Mouse (Mus musculus) left cerebral cortex, postnatal 36 days (tissue): ENCODE results near the gene Lsm2. TPM values are rescaled to one million over a fixed set of nuclear protein-coding genes. Genes with fewer than 3 reads are reported as not detected.
"Not testable (repeated sequence)": the region's sequence is repeated elsewhere in the genome, so short reads cannot be mapped to it uniquely, and the experiment has no call there.

Source experiments
- DNase-seq, 2 experiments: peaks; one replicate each; pipeline ENCODE4 v3.0.0; 2021 to 2022; ENCODE audit warnings: low spot score in 2 of 2, mixed read lengths in 1 of 2
- intact Hi-C: fragments of 180-260 bp; cut with DNase I; formaldehyde crosslinking; loops from one replicate; pipeline ENCODE4 v1.15.1; 2025
- total RNA-seq, 2 experiments: library from RNA; stranded (reverse); gene quantifications; 2 replicates each; pipeline ENCODE4 v1.2.3; 2021

Gene Lsm2
- total RNA-seq, 2 experiments from 2014 or later = 19.4 to 19.8 TPM

DNA sequence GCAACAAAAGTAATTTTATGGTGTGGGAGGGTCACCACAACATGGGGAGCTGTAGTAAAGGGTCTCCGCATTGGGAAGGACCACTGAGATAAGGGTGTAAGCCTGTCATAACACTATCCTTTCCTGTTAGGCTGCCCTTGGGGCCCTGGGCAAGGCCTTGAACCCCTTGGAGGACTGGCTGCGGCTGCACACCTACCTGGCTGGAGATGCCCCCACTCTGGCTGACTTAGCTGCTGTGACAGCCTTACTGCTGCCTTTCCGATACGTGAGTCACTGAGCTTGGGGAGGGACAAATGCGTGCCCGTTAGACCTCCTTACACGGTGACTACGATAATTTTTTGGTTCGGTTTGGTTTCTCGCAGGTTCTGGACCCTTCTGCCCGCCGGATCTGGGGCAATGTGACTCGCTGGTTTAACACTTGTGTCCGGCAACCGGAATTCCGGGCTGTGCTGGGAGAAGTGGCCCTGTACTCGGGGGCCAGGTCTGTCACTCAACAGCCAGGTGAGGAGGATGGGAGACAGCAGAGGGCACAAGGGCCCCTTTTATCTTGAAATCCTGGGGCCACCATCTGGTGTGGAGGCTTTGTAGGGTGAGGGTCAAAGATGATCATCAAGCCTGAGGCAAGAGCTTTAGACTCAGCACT is 22.5 kb downstream of the Lsm2 start:
- DNase-seq = no peak
- intact Hi-C loops = loop anchor here (10.0 kb wide), 1 partner anchor 231 kb away; the partner anchor contains the start of genes Atp6v1g2 and Nfkbil1

DNA sequence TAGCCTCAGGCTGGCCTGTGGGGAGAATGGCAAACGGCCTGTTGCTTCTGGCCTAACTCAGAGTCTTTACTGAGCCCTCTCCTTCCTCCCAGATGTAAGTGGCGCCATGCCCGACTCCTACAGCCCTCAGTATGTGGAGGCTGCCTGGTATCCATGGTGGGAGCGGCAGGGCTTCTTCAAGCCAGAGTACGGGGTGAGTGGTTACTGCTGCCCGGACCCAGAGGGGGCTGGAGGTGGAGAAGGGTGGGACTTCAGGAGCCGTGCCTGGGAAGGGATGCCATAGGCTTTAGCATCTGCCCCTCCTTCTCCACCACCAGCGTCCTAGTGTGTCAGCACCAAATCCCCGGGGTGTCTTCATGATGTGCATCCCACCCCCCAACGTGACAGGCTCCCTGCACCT is 23.5 kb downstream of the Lsm2 start:
- no peak for DNase-seq
- intact Hi-C loops = loop anchor here (10.0 kb wide), 1 partner anchor 230 kb away; the partner anchor contains the start of genes Atp6v1g2 and Nfkbil1

DNA sequence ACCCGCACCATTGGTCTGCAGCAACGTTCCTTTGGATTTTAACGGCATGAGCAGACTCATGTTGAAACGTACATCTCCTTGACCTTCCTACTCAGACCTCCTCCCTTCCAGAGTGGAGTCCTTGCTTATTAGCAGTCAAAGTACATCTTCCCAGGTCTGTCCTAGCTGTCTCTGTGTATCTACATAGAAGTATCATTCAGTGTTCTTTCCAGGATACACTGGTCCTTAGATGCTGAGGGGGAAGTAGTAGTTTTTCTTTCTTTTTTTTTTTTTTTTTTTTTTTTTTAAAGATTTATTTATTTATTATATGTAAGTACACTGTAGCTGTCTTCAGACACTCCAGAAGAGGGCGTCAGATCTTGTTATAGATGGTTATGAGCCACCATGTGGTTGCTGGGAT is 24.2 kb downstream of the Lsm2 start:
- DNase-seq = not testable (repeated sequence)
- intact Hi-C loops = loop anchor here (10.0 kb wide), 1 partner anchor 229 kb away; the partner anchor contains the start of genes Atp6v1g2 and Nfkbil1

DNA sequence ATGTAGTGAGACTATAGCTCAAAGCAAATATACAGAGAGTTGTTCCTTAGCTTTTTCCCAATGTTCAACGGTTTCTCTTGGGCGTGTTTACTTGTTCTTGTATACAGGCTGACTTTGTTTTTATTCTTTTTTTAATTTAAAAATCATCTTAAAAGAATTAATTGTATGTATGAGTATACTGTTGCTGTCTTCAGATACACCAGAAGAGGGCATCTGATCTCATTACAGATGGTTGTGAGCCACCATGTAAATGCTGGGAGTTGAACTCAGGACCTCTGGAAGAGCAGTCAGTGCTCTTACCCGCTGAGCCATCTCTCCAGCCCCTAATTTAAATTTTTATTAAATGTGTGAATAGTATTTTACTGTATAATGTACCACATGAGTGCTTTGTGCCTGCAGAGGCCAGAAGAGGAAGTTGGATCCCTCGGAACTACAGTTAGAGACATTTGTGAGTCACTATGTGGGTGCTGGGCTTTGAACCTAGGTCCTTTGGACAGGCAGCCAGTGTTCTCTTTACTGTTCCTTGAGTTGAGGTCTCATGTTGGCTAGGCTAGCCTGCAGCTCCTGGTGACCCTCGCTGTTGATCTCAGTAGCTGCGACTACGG is 25.8 kb downstream of the Lsm2 start:
- intact Hi-C loops = loop anchor here (10.0 kb wide), 1 partner anchor 227 kb away; the partner anchor contains the start of genes Atp6v1g2 and Nfkbil1
- DNase-seq = no peak

DNA sequence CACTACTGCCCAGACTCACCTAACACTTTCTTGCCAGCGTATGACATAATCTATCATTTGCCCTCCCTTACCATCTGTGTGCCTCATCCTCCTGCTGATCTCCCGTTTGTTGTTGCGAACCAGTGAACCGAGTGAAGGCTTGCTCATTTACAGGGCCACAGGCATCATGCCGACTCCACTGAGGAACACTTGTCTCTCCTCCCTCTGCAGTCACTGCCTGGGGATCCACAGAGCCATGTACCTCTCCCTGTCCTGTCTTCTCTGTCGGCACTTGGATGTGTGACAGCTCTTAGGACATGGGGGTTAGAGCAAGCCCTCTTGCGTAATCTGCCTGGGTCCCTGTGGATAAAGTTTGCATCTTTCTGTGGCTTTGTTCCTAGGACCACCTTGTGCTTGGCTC is 27.9 kb downstream of the Lsm2 start:
- DNase-seq = no peak
- intact Hi-C loops = loop anchor here (10.0 kb wide), 1 partner anchor 225 kb away; the partner anchor contains the start of genes Atp6v1g2 and Nfkbil1

DNA sequence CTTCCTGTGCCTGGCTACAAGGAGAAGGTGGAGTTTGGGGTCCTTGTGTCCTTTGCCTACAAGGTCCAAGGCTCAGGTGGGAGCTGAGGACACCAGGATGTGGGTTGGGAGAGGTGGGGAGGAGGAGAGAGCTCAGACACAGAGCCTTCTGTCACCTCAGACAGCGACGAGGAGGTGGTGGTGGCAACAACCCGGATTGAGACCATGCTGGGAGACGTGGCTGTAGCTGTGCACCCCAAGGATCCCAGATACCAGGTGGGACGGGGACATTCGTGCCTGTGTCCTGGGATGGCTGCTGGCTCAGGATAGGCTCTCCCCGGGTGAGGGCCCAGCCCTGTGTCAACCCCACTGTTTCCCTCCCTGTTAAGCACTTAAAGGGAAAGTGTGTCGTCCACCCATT is 29.8 kb downstream of the Lsm2 start:
- intact Hi-C loops = no loop called here
- DNase-seq = no peak

DNA sequence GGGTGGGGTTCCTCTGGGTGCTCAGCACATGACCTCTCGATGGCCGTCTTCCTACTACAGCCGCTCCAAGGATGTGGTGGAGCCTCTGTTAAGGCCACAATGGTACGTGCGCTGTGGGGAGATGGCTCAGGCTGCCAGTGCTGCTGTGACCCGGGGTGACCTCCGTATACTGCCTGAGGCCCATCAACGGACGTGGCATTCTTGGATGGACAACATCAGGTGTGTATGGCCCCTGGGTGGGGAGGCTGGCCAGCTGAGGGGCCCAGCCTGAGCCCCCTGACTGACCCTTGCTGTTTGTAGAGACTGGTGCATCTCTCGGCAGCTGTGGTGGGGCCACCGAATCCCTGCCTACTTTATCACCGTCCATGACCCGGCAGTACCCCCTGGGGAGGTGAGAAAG is 30.8 kb downstream of the Lsm2 start:
- DNase-seq = no peak
- intact Hi-C loops = no loop called here

DNA sequence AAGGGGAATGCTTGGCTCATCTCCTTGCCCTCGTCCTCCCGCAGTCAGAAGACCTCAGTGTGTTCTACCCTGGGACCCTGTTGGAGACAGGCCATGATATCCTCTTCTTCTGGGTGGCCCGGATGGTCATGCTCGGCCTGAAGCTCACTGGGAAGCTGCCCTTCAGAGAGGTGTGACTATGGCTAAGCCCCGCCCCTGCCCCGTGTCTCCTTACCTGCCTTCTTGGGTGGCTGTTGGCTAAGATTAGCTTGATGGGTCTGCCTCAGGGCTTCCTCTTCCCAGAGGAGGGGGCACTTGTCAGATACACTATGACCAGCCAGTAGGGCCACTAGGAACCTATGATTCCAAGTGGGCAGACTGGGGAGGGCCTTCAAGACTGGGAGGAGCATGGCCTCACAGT is 31.6 kb downstream of the Lsm2 start:
- intact Hi-C loops = no loop called here

DNA sequence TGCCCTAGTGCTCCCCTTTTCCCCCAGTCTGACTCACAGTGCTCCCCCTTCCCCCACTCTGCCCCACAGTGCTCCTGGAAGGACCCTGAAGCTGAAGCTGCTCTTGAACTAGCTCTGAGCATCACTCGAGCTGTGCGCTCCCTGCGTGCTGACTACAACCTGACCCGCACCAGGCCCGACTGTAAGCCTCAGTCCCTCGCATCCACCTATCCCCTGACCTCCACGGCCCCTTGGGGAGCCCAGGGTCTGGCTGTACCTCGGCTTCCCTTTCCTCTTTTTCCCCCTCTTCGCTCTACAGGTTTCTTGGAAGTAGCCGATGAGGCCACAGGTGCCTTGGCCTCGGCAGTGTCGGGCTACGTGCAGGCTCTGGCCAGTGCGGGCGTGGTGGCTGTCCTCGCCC is 33.6 kb downstream of the Lsm2 start:
- intact Hi-C loops = no loop called here
- no peak for DNase-seq

More for the DNA sequence above, 31.6 kb downstream of the Lsm2 start:
- DNase-seq = no peak

DNA sequence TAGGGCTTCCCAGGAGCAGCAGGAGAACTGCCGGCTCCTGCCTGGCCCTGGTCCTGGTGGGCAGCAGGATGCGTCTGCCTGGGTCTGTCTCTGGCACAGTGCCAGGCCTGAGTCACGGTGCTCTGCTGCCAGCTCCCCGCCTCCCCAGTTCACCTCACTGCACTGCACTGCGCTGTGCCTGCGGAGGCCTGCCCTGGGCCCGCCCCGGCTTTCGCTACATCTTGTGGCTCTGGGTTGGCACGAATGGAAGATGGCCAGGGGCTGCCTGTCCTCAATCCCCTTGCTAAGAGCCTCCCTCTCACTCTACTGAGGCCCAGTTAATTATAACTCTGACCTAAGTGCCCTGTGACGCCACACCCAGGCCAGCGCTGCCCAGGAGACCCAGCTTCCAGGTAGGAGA is 34.7 kb downstream of the Lsm2 start, which contains the start of gene Vwa7:
Gene Vwa7, plus strand, starts transcription at position 204 of the 400 bp plus-strand sequence.
- intact Hi-C loops = no loop called here
- DNase-seq = no peak

DNA sequence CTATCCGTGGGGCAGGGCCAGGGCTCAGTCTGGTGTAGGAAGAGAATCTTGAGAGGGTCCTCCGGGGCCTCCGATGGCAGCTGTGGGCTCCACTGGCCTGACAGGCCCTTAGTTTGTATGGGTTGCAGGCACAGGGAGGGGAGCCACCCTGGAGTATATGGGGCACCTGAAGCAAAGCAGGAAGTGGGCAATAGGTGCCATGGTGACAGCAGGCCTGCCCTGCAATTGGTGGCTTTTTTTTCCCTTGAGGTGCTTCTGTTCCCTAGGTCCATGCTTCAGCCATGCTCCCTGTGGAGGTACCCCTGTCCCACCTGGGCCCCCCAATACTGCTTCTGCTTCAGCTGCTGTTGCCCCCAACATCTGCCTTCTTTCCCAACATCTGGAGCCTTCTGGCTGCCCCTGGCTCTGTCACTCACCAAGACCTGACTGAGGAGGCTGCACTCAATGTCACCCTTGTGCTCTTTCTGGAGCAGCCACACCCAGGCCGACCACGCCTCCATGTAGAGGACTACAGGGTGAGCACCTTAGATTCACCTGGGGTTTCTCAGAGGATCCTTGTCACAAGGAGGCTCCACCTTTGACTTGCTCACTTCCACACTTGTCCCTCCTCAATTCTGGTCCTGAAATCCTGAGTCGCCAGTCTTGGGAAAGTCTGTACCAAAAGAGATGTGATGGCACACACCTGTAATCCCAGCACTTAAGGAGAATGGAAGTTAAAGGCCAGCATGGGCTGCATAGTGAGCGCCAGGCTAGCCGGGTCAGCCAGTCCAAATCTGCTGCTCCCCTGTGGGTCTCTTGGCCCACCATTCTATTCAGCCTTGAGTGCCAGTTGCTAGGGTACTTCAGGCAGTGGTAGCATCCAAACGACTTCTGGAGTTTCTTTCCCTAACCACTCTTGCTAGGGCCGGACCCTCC is 35.4 kb downstream of the Lsm2 start:
- DNase-seq = no peak
- intact Hi-C loops = no loop called here

DNA sequence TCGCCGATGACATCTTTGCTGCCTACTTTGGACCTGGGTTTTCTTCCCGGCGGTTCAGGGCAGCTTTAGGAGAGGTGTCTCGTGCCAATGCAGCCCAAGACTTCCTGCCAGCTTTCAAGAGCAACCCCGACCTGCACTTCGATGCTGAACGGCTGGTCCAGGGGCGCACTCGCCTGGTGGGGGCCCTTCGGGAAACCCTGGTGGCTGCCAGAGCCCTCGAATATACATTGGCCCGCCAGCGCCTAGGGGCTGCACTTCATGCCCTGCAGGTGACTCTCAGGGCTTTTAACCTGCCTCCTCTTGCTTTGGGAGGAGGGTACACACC is 36.0 kb downstream of the Lsm2 start:
- intact Hi-C loops = no loop called here

DNA sequence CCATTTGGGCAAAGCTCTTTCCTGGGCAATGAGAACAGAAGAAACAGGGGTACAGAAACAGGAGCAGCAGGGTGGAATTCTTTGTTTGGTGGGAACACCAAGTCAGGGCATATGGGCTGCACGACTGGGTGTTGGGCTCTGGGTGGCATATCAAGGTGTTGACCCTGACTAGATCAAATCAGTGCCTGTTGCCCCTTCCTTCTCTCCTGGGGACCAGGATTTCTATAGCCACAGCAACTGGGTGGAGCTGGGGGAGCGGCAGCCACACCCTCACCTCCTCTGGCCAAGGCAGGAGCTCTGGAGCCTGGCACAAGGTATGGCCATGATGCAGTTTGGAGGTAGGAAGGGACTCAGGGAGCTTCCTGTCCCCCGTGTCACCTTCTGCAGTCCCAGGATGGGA is 36.5 kb downstream of the Lsm2 start:
- no peak for DNase-seq
- intact Hi-C loops = no loop called here

More for the DNA sequence above, 36.0 kb downstream of the Lsm2 start:
- no peak for DNase-seq

DNA sequence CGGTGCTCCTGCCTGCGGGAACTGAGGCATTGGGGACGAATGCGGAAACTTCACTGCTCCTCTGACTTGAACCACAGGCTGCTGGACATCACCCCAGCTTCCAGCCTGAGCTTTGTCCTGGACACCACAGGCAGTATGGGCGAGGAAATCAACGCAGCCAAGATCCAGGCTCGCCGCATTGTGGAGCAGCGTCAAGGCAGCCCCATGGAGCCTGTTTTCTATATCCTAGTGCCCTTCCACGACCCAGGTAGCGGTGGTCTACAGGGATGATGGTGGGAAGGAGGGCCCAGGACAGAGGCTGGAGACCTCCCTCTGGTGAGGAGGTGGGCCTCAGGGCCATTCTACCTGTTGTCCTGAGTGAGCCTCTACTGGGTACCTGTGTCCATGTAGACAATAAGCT is 38.2 kb downstream of the Lsm2 start:
- intact Hi-C loops = loop anchor here (2.0 to 5.0 kb wide), 2 partner anchors 39 to 102 kb away; partner anchors contain the start of genes Csnk2b, Ddah2 and Gpank1
- DNase-seq = no peak

DNA sequence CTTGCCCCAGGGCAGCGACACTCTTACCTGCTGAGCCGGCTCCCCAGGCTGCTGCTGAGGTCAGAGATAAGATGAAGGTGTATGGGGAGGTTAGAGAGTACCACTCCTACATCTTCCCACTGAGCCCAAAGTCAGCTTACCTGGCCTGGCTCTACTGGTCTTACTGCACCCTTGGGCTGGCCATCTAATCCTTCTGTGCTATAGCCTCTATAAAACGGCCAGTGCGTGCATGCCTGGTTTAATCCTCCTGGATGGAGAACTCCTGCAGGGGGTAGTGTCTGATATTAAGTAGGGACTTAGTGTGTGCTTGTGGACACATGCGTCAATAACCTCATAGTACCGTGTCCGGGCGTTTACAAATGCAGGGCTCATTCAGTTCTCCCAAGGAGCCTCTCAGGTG is 38.9 kb downstream of the Lsm2 start:
- intact Hi-C loops = loop anchor here (2.0 to 5.0 kb wide), 2 partner anchors 38 to 102 kb away; partner anchors contain the start of genes Csnk2b, Ddah2 and Gpank1
- DNase-seq = no peak

DNA sequence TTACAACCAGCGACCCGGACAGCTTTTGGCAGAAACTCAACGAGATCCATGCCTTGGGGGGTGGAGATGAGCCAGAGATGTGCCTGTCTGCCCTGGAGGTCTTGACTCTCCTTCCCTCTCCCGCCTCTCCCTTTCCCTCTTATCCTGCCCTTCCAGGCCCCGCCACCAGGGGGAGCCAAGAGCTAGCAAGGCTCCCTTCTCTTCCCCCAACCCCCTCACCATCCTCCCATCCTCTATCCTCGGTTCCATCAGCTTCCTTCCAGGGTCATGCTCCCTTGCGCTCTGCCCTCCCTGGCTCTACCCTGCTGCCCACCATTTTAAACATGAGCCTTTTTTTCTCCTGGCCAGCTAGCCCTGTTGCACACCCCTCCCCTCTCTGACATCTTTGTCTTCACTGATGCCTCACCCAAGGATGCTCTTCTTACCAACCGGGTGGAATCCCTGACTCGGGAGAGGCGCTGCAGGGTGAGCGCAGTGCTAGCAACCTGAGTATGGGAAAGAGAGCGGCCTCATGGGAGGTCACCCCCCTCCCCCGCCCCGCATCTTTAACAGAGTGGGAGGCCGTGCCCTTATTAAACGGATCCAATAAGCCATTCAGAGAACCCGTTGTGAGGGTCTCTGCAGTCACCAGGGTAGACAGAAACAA is 39.6 kb downstream of the Lsm2 start:
- peak; percentile 75 to 85 for DNase-seq
- intact Hi-C loops = loop anchor here (1.0 to 5.0 kb wide), 3 partner anchors 38 to 101 kb away; partner anchors contain the start of genes Csnk2b, Ddah2 and Gpank1

DNA sequence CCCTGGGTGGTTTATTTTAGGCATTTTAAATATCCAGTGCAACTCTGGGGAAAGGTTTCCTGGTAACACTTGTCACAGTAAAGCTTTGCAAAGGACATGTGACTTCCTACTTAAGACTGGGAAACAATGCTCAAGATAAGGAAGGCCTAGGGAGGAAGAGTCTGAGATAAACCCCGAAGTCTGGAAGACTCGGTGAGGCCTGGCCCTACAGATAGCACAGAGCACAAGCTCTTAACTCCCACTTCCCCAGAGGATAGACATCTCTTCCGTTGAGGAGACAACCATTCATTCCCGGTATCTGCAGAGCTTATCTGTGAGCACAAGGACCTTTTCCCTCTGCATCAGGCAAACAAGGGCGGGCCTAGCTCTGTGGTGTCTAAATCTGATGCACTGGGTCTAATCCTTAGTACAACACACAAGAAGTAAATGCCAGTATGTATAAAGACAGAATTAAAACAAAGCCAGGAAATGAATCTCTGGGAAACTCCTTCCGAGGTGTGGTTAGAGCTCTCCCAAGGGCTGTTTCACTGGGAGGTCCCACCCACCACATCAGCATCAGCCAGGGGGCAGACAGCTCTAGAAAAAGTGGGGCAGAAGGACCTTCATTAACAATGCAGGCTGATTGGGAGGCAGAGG is 40.3 kb downstream of the Lsm2 start:
- no peak for DNase-seq
- intact Hi-C loops = loop anchor here (1.0 to 5.0 kb wide), 3 partner anchors 37 to 100 kb away; partner anchors contain the start of genes Csnk2b, Ddah2 and Gpank1

DNA sequence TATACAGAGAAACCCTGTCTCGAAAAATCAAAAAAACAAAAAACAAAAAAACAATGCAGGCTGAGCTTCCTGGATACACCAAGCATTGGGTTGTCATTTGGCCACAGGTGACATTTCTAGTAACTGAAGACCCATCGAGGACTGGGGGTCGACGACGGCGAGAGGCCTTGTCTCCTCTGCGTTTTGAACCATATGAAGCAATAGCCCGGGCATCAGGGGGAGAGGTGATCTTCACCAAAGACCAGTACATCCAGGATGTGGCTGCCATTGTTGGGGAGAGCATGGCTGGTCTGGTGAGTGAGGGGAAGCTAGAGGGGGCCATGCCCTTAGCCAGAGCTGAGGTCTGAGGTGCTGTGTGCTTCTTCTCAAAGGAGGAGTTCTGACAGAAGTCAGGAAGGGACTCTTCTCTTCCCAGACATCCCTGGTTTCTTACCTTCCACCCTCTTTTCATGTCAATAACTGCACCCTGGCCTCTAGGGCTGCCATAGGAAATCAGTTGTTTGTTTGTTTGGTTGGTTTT is 40.9 kb downstream of the Lsm2 start:
- DNase-seq = no peak
- intact Hi-C loops = loop anchor here (5.0 kb wide), 1 partner anchor 100 kb away; the partner anchor contains the start of genes Csnk2b and Gpank1
